Mouse (Mus musculus) thymus, postnatal 10 days (tissue): ENCODE measurements around the gene Odf3l1.

ENCODE experiments used
- DNase-seq, 2 experiments: peaks; one replicate each; pipeline ENCODE4 v3.0.0; 2021; ENCODE audit warnings: low spot score in 2 of 2

The Odf3l1 gene

DNA sequence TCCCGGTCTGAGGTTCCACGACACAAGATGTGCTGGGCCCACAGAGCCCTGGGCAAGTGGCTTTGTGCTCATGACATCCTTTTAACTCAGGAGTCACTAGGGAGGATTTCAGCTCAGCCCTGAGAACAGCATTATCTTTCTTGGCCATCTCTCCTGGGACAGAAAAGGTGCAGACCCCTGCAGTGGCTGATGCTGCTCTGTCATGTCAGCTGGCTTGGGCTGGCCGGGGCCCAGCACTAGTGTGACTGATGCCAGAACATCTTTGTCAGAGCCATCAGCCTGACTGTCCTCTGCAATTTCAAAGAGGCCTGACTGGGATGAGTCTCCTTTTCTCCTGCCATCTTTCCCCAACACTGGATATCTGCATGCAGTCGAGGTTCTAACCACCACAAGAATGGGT, 17.8 kb upstream of the Odf3l1 start:
- no peak for DNase-seq

GRCm38 (mm10) chr9:56881539-56882082, 17.1 kb upstream of the Odf3l1 start:
- no peak for DNase-seq

GRCm38 (mm10) chr9:56880790-56881189, 16.3 kb upstream of the Odf3l1 start:
- no peak for DNase-seq

DNA sequence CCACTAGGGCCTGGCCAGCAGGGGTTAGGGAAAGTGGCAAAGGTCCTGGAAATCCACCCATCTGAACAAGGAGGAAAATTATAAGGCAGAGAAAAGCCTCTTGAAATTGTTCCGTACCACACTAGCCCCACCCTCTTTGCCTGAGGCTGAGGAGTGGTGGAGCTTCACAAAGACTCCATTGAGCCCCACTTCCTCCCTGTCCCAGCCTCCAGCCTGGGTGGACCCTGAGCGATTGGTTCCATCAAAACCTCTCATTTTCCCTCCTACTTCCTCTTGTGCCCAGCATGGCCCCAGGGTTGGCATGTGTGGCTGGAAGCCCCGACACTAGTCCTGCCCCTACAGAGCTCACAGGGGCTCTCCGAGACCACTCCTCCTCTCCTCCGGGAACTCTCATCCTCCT, 12.8 kb upstream of the Odf3l1 start:
- DNase-seq, result no peak

- no peak for DNase-seq
Measured at GRCm38 (mm10) chr9:56876784-56877183, 12.3 kb upstream of the Odf3l1 start.

DNA sequence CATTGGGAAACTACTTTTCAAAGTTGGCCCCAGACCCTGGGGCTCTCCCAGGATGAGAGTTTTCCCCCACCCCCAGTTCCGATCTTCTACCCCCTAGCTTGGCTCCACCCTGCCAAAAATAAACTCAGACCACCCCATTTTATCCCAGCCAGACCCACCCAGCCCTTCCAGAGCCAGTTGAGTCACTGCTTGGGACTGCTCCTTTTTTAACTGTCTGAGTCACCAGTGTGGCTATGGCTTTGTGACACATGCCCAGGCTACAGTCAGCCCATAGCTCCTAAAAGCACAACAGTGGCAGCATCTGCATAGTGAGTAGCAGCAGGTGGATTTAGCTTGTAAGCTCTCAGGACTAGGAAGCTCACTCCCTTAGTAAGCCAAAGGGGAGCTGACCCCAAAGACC, 8.6 kb upstream of the Odf3l1 start:
- no peak for DNase-seq

GRCm38 (mm10) chr9:56872105-56872903, 7.8 kb upstream of the Odf3l1 start:
- no peak for DNase-seq

DNA sequence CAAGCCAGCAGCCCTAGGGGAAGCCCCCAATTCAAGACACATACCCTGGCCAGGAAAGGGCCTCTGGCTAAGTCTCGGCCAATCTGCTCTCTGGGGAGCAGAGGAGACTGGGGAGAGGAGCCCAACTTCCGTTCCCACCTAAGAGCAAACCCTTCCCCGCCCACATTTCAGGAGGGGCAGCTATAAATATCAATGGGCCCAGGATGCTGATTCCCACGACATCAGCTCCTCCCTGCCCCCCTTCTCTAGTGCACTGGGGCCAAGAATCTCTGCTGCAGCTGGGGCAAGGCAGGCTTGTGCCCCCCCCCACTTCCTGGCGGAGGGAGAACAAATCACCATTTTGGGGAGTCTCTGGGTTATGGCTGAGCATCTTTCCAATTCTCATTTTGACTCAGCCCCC, 6.7 kb upstream of the Odf3l1 start:
- no peak for DNase-seq

DNA sequence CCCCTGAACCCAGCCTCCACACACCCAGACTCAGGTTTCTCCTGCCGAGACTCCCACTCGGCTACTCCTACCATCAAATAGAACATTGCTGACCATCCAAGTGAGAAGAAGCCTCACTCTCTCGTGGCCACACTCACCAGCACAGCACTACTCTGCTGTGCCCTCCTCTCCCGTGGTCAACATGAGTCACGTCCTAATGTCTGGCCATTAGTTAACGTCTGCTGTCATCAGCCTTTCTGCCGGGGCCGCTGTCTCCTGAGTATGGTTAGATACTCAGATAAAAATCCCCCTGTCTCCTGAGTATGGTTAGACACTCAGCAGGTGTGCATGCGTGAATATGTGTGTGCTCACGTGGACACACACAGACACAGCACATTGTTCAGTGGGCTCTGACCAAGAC, 6.3 kb upstream of the Odf3l1 start:
- DNase-seq, result no peak

DNA sequence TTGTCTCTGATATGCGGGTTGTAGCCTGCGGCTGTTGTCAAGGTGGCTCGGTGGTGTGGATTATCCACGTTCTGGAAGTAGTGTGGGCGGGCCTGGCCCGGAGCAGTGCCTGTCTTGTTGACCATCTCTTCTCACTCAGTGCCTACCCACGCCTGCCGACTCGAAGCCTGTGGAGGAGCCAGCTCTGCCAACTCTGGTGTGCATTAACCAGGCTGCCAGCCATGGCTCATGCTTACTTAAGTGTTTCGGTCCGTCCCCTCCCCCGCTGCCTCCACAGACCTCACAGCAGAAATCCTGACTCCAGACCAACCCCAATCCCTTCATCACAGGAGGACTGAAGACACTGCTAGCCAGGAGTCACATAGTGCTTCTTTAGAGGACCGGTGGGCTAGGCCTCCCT, 5.1 kb upstream of the Odf3l1 start:
- DNase-seq, result no peak

GRCm38 (mm10) chr9:56868292-56868691, 3.8 kb upstream of the Odf3l1 start:
- DNase-seq, result no peak

DNA sequence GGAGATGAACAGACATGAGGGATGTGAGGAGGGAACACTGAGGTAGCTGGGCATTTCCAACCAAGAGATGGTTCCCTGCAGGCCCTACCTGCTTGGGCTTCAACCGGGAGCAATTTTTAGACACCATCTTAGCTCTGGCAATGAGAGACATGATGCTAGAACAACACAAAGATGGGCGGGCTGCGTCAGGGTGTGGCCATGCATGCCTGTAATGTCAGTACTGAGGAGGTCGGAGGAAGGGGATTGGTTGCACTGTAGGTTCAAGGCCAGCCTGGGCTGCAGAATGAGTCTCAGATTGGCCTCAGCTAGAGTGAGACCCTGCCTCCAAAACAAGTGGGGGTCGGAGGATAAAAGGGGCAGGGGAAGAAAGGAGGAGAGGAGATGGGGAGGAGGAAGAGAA, 2.0 kb upstream of the Odf3l1 start:
- DNase-seq, result no peak

- DNase-seq, result no peak
Measured at GRCm38 (mm10) chr9:56865673-56866400, 1.4 kb upstream of the Odf3l1 start.

DNA sequence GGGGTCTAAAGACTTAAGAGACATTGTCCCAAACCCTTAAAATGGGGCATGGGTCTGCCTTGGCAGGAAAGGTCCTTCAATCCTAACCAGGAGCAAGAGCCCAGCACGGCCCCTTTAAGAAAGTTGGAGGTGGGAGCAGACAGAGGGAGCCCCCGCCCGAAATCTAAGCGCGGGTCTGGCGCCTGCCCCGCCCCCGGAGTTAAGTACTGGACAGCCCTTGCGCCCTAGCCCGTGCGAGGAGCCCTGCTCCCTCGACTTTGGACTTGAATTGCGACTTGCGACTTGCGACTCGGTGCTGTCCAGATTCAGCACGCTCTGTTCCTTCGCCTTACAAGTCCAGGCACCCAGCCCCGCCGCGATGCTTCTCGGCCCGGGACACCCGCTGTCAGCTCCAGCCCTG, 353 bp upstream of the Odf3l1 start, which contains the start of gene Cspg4:
Gene Cspg4, plus strand, starts transcription at position 202 of the 400 bp plus-strand sequence.
- no peak for DNase-seq

- DNase-seq, result no peak
Measured at GRCm38 (mm10) chr9:56862863-56863262, 1.6 kb downstream of the Odf3l1 start.

DNA sequence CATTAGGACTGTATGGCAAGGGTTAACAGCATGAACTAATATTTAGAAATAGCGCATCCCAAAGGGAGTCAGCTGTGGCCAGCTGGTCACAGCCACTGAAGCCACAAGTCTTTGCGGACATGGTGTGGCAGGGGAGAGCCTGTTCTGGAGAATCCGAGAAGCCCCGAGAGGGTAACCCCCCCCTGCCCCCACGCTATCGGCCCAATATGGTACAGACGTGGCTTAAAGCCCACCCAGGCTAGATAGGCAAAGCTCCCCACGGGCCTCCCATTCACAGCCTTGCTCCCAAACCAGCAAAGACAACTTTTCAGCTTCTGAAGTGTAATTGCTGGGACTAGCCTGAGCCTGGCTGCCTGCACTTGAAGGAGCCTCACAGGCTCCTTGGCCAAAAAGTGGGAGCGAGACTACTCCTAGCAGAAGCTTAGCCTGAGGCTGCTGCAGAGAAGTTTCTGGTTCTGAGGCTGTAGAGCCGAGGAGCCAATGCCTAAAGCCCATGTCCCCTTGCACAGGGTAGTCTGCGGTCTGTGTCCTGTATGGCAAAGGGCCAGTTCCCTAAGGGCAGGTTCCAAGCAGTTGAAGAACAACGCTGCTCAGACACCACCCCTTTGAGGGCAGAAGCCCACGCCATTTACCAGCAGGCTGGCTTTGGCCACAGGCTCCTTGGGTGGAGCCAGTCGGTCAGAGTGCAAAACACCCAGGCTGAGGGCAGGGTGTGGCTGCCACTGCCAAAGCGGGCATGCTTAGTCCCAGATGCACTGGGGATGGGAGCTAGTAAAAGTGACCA, 3.8 kb downstream of the Odf3l1 start:
- no peak for DNase-seq

GRCm38 (mm10) chr9:56860035-56860434, 4.4 kb downstream of the Odf3l1 start:
- no peak for DNase-seq

DNA sequence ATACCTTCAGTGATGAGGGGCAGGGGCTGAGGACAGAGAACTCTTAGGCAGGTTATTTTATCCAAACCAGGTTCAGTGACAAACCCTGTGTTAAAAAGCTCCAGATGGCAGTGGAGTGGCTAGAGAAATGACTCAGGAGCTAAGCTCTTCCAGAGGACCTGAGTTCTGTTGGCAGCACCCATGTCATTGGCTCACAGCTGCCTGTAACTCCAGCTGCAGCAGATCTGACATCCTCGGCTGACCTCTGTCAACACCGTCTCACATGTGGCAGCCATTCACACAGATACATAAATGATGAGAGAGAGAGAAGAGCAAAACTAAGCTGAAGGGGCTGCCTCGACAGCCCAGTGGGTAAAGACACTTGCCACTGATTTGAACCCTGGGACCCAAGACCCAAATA, 7.0 kb downstream of the Odf3l1 start:
- DNase-seq, result no peak

- no peak for DNase-seq
Measured at GRCm38 (mm10) chr9:56851778-56852177, 12.7 kb downstream of the Odf3l1 start.

DNA sequence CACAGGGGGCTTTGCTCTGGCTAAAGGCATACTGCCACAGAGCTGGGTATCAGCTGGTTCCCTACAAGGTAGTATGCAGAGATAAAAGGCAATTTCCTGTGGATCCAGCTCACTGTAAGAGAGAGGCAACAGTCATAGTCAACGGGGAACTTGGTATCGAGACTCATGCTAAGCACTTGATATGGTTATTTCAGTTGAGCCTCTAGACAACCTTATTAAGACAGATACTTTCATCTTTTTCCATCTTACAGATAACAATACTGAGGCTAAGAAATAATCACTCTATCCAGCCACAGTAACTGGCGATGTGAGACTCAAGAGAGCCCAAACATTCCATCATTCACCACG, 13.6 kb downstream of the Odf3l1 start:
- no peak for DNase-seq

DNA sequence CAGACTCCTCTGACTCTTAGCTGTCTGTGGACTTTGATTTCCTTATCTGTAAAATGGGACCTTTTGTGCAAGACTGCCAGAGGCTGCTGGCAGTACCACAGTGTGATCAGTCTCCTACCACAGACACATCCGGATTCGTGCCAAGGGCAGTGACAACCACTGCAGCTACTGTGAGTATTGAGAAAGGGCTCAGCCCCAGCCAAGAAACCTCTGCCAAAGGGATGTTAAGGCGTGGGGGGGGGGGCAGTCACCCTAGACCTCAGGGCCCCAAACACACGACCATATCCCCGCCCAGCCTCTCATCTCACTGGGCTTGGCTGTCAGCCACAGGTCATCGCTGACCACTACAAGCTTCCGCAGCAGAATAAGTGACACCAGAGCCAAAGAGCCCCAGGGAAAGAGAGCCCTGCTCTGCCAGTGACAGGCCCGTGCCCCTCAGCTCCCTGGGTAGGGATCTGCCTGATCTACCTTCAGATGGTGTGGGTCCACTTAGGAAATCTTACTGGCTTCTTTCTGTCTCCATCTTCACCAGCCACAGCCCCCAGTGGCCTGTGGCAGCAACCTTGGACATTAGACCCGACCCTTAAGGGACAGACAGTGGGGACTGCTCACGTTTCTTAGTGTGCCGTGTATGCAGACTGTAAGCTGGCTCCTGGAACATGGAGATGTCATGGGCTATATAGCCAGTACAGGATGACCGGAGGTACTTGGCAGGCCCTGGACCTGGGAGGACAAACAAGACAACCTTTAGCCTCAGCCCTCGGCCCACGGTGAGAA, 14.2 kb downstream of the Odf3l1 start:
- DNase-seq, result no peak

- DNase-seq, result peak; percentile 37 to 71
Measured at GRCm38 (mm10) chr9:56847523-56847922, 17.0 kb downstream of the Odf3l1 start.
